Mouse (Mus musculus) liver, embryonic 15.5 days (tissue): ENCODE data around the gene BC052040. TPM values are rescaled to one million over a fixed set of nuclear protein-coding genes. Genes with fewer than 3 reads are reported as not detected.

Experiments
- ATAC-seq: fragments of 200-750 bp; cut with Nextera tagmentation; 2 replicates; pipeline ENCODE4 v1.8.0; 2017; ENCODE audit warnings: moderate number of reproducible peaks, mild to moderate bottlenecking, moderate library complexity; ENCODE audit not compliant: insufficient read depth
- H3K27ac ChIP-seq: fragments of 300-500 bp; sonication (generic); replicated peaks from 2 replicates; pipeline ENCODE4 v1.5.1; 2015; ENCODE audit warnings: mild to moderate bottlenecking, inconsistent platforms
- H3K27me3 ChIP-seq: fragments of 300-500 bp; sonication (generic); 2 replicates; pipeline ENCODE4 v1.6.1; 2015; ENCODE audit warnings: mild to moderate bottlenecking, inconsistent platforms
- H3K36me3 ChIP-seq: fragments of 300-500 bp; sonication (generic); replicated peaks from 2 replicates; pipeline ENCODE4 v1.6.1; 2015; ENCODE audit warnings: moderate library complexity, mild to moderate bottlenecking, inconsistent platforms
- H3K4me1 ChIP-seq: fragments of 300-500 bp; sonication (generic); replicated peaks from 2 replicates; pipeline ENCODE4 v1.6.1; 2015; ENCODE audit warnings: inconsistent platforms
- H3K4me2 ChIP-seq: fragments of 300-500 bp; sonication (generic); 2 replicates; pipeline ENCODE4 v1.6.1; 2015; ENCODE audit warnings: moderate library complexity, mild to moderate bottlenecking, inconsistent platforms
- H3K4me3 ChIP-seq: fragments of 300-500 bp; sonication (generic); replicated peaks from 2 replicates; pipeline ENCODE4 v1.5.1; 2015; ENCODE audit warnings: mild to moderate bottlenecking, inconsistent platforms
- H3K9ac ChIP-seq: fragments of 300-500 bp; sonication (generic); 2 replicates; pipeline ENCODE4 v1.6.1; 2015; ENCODE audit warnings: moderate library complexity, mild to moderate bottlenecking, inconsistent platforms
- H3K9me3 ChIP-seq: fragments of 300-500 bp; sonication (generic); replicated peaks from 2 replicates; pipeline ENCODE4 v1.6.1; 2016; ENCODE audit warnings: inconsistent platforms
- WGBS: fragments of 180-500 bp; shearing (Covaris S2); methylation state at CpG from one replicate; pipeline ENCODE4 v1.1.7; 2015; ENCODE audit warnings: mixed read lengths; ENCODE audit not compliant: insufficient replicate concordance; 5-methylcytosine and 5-hydroxymethylcytosine counted together
- polyA plus RNA-seq: library from polyadenylated mRNA; unstranded; fragments of >200 nt; fragmentation: Nextera tagmentation; extraction: Ambion mirVana; gene quantifications from 2 replicates; pipeline ENCODE4 v1.2.1, GENCODE M21; 2015

BC052040 gene
- 7.9 and 8.1 TPM in 2 replicates for polyA plus RNA-seq

DNA sequence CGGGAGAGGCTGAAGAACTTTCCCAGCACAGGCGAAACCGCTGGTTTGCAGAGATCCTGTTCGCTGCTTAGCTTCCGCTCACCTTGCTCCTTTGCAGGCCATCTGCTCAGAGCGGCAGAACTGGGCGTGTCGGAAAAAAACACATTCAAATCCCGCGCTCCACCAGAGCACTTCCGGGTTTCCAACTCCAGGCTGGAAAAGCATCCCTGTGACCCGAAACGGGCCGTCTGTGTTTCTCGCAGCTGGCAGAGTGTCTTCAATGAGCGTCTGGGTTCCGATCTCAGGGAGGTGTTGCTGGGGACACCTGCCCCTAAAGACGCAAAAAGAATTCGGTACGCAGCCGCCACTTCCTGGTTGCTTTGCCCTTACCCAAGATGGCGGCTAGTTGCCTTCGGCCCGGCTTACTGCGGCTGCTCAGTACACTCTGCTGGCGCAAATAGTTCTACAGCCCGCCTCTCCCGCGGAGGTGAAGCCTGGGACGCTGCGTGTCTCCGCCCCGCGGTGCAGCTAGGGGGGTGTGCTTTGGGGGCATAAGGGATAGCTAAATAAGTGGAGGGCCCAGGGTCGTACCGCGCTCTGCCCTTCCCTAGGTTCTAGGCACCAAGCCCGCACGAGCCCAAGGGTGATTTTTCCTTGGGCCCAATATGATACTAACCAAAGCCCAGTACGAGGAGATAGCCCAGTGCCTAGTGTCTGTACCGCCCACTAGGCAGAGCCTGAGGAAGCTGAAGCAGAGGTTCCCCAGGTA is at the start of gene BC052040:
Gene BC052040 (plus strand): TSS at position 476 of the 748 bp plus-strand sequence.
- peak; percentile 99 for ATAC-seq
- peak within 1 kb of the TSS; percentile 83 for H3K4me3 ChIP-seq
- no peaks in the 10 kb centered on the region for H3K36me3 ChIP-seq
- peak within 1 kb of the TSS; percentile 83 for H3K4me2 ChIP-seq
- WGBS: under 1% methylated on average over 41 of the region's 41 CpGs
- H3K27ac ChIP-seq: peak within 1 kb of the TSS; percentile 88
- no peaks in the 10 kb centered on the region for H3K27me3 ChIP-seq
- H3K9ac ChIP-seq: peak within 1 kb of the TSS; percentile 78
- H3K4me1 ChIP-seq: peaks cover 32% of the 10 kb centered on the region
- no peaks in the 10 kb centered on the region for H3K9me3 ChIP-seq

DNA sequence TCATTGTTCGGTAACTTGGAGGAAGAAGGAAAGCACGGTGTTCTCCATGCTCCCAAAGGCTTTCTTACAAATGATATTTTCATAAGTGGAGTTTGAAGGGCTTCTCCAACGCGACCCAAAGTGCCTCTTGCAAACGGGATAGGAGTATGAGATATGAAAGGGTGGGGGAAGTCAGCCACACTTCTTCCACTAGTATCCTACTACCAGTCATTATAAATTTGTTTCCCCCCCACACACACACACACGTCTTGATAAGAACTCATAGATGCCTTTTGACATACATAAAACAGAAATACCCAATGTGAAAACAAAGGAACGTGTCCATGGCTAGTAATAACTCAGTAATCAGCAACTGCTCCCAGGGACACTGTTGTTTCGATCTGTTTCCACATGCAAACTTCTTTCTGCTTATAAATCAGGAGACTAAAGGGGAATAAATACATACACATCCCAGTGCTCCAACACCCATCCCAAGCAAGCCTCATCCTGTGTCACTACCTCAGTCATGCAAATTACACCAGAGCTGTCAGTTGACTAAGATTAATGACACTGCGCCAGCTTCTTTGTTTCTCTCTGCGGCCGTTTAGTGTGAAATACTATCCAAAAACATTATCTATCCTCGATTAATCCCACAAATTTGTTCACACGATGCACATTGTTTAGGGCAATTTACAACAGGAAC is 43.4 kb upstream of the BC052040 start:
- Histone ChIP-seq H3K4me1 (no peaks in the 10 kb centered on the region), H3K9ac (no peak overlapping the region), H3K9me3 (no peaks in the 10 kb centered on the region), H3K4me3 (no peak overlapping the region), H3K4me2 (no peak overlapping the region), H3K27ac (no peak overlapping the region), H3K36me3 (no peaks in the 10 kb centered on the region), H3K27me3 (no peaks in the 10 kb centered on the region)
- 63% methylated on average over 13 of the region's 13 CpGs for whole genome bisulfite sequencing
- ATAC-seq: no peak

DNA sequence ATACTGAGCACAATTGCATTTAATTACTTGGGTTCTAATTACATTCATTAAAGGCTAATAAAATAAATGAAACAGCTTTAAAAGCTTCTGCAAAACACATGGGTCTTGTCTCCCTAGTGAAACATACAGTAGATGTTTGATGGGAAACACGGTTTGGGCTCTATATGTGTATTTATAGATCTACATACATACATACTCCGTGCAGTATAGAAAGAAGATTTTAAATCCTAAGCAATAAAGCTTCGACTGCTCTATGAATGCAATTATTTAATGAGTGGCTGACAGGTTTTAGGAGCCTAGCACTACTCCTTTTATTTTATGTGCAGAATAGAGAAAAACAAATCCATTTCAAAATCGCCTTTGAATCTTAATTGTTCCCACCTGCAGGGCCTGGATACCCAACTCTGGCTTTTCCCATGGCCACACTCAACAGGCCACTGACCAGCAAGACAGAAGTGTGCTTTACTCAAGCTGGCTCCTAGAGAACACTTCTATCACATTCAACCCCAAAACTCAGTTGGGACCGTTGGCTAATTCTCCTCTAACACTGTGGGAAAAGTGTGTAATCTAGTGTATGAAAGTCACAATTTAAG is 42.7 kb upstream of the BC052040 start:
- Histone ChIP-seq H3K4me3 (no peak overlapping the region), H3K27me3 (no peaks in the 10 kb centered on the region), H3K27ac (no peak overlapping the region), H3K36me3 (no peaks in the 10 kb centered on the region), H3K4me1 (no peaks in the 10 kb centered on the region), H3K9me3 (no peaks in the 10 kb centered on the region), H3K4me2 (no peak overlapping the region), H3K9ac (no peak overlapping the region)
- no peak for ATAC-seq
- WGBS: 51% methylated on average over 5 of the region's 5 CpGs

- H3K4me3 ChIP-seq: no peak overlapping the region
- H3K4me2 ChIP-seq: no peak overlapping the region
- no peaks in the 10 kb centered on the region for H3K36me3 ChIP-seq
- no peaks in the 10 kb centered on the region for H3K4me1 ChIP-seq
- no peaks in the 10 kb centered on the region for H3K27me3 ChIP-seq
- 67% methylated on average over 5 of the region's 5 CpGs for WGBS
- H3K9me3 ChIP-seq: no peaks in the 10 kb centered on the region
- H3K9ac ChIP-seq: no peak overlapping the region
- no peak overlapping the region for H3K27ac ChIP-seq
- no peak for ATAC-seq
Observed at GRCm38 (mm10) chr2:115539731-115540130, 41.8 kb upstream of the BC052040 start.

DNA sequence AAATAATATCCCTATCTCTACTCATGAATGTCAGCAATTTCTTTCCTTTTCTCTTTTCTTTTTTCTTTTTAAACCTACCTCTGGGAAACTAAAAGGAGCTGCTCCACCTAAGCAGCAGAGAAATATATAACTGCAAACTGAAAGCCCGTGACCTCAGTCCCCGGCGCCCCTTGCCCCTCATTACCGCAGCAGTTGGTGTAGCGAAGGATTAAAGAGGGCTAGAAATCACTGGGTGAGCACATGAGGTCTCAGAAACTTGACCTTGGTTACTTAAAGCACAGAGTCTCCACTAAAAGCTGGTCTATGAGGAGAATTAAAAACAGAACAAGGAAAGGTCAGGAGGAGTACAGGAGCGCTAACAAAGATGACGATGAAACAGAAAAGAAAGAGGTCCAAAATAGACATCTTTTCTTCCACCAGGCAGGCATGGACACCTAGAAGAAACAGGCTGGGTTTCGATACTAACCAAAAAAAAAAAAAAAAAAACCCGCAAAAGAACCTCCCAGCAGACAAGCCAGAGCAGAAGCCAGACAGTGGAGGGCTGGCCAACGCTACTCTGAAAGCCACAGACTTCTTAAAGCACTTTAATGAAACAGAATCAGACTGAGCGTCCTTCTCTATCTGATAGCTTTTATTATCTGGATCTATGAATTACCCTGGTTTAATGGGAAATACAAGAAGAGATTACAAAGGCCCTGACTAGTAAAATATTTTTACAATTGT is 39.0 kb upstream of the BC052040 start:
- Histone ChIP-seq H3K4me3 (no peak overlapping the region), H3K9me3 (no peaks in the 10 kb centered on the region), H3K27me3 (no peaks in the 10 kb centered on the region), H3K4me2 (no peak overlapping the region), H3K4me1 (no peaks in the 10 kb centered on the region), H3K36me3 (no peaks in the 10 kb centered on the region), H3K27ac (no peak overlapping the region), H3K9ac (no peak overlapping the region)
- no peak for ATAC-seq
- 65% methylated on average over 11 of the region's 11 CpGs for WGBS

DNA sequence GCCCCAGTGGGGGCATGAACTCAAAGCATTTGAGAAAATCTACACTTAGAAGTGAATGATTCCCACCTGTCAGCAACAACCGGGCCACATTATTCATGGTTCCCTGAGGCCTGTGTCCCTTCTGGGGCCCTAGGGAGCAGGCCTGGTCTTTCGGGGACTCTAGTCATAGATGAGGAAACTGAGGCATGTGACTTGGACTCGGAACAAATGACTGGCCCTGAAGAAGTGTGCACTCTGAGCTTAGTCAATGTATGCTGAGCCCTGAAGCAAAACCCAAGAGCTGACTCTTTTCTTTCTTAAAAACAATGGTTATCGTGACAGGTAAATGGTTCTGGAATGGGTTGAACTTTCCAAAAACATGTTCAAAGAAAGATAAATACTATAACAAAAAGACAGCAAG is 38.3 kb upstream of the BC052040 start:
- H3K4me1 ChIP-seq: no peaks in the 10 kb centered on the region
- H3K27me3 ChIP-seq: no peaks in the 10 kb centered on the region
- no peak overlapping the region for H3K4me2 ChIP-seq
- H3K9me3 ChIP-seq: no peaks in the 10 kb centered on the region
- no peak overlapping the region for H3K4me3 ChIP-seq
- no peak overlapping the region for H3K27ac ChIP-seq
- no peak for ATAC-seq
- WGBS: 63% methylated on average over 4 of the region's 4 CpGs
- no peaks in the 10 kb centered on the region for H3K36me3 ChIP-seq
- H3K9ac ChIP-seq: no peak overlapping the region

DNA sequence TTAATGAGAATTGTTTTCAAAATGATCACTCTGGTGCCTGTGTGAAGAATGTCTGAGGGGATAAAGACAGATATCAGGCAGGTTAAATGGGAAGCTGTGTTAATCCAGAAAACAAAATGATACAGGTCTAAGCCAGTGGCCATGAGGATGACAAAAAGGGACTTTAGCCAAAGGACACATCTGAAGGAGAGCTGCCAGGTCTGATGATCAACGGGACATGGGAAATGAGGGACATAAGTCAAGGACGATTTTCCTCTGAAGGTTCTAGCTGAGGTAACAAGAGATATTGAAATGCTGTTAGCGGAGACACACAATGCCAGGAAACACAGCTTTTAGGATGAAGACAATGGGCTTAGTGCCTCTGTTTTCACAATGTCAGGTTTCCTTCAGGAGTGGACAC is 29.6 kb upstream of the BC052040 start:
- no peak overlapping the region for H3K9ac ChIP-seq
- WGBS: 46% methylated on average over 3 of the region's 3 CpGs
- H3K4me1 ChIP-seq: no peaks in the 10 kb centered on the region
- H3K27me3 ChIP-seq: no peaks in the 10 kb centered on the region
- no peak overlapping the region for H3K4me3 ChIP-seq
- H3K36me3 ChIP-seq: no peaks in the 10 kb centered on the region
- no peaks in the 10 kb centered on the region for H3K9me3 ChIP-seq
- no peak overlapping the region for H3K27ac ChIP-seq
- ATAC-seq: no peak
- no peak overlapping the region for H3K4me2 ChIP-seq

GRCm38 (mm10) chr2:115562155-115562827 is 19.2 kb upstream of the BC052040 start:
- H3K4me3 ChIP-seq: no peak overlapping the region
- 55% methylated on average over 3 of the region's 3 CpGs for WGBS
- no peaks in the 10 kb centered on the region for H3K27me3 ChIP-seq
- no peaks in the 10 kb centered on the region for H3K9me3 ChIP-seq
- no peaks in the 10 kb centered on the region for H3K36me3 ChIP-seq
- H3K9ac ChIP-seq: no peak overlapping the region
- H3K4me1 ChIP-seq: no peaks in the 10 kb centered on the region
- H3K27ac ChIP-seq: no peak overlapping the region
- no peak for ATAC-seq
- H3K4me2 ChIP-seq: no peak overlapping the region

- Histone ChIP-seq H3K4me3 (no peak overlapping the region), H3K27me3 (no peaks in the 10 kb centered on the region), H3K27ac (no peak overlapping the region), H3K9ac (no peak overlapping the region), H3K36me3 (no peaks in the 10 kb centered on the region), H3K4me2 (no peak overlapping the region), H3K9me3 (no peaks in the 10 kb centered on the region), H3K4me1 (no peaks in the 10 kb centered on the region)
- ATAC-seq: no peak
- 66% methylated on average over 6 of the region's 6 CpGs for WGBS
Observed at GRCm38 (mm10) chr2:115563436-115564093, 18.0 kb upstream of the BC052040 start.

DNA sequence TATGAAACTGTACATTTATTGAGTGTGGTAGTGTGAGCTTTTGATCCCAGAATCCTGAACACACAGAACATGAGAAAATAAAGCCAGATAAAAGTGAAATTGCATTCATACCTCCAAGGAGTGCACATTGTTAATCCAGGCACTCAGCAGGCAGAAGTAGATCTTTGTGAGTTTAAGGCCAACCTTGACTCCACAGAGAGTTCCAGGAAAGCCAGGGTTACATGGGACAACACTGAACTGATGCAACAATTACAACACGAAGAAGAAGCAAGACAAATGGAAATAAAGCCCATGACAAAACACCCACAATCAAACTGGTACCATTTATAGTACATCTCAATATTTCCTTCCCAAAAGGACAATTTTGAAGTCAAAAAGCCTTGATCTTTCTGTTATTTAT is 9.5 kb upstream of the BC052040 start:
- ATAC-seq: no peak
- Histone ChIP-seq H3K4me2 (no peak overlapping the region), H3K27ac (no peak overlapping the region), H3K9me3 (no peaks in the 10 kb centered on the region), H3K4me3 (no peak overlapping the region), H3K36me3 (no peaks in the 10 kb centered on the region), H3K9ac (no peak overlapping the region), H3K27me3 (no peaks in the 10 kb centered on the region), H3K4me1 (no peaks in the 10 kb centered on the region)
- 44% methylated on average over 1 of the region's 1 CpGs for WGBS
